Mouse (Mus musculus) urinary bladder, postnatal 10 days (tissue): ENCODE results near the gene Ankrd10.
"Not testable (repeated sequence)": the region's sequence is repeated elsewhere in the genome, so short reads cannot be mapped to it uniquely, and the experiment has no call there.

Source experiments
- DNase-seq: peaks from one replicate; pipeline ENCODE4 v3.0.0; 2022; ENCODE audit warnings: low spot score

Gene Ankrd10

DNA sequence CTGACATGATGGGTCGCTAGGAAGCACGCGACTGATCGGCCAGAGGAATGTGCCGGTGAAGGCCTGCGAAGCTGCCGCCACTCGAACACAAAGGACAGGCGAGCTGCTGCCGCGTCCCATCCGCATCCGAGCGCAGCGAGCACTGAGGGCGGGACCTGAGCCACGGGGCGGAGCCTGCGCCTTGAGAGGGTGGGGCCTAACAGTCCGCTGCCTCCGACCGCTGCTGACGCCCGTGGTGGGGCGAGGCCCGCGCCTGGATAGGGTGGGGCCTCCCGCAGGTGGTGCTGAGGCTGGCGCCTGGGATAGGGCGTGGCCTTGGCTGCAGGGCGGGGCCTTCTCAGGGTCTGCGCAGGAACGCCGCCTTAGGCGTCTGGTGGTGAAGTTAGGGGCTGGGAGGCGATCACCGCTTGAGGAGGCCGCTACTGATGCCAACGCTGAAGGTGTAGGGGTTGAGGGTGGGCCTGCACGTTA is at the start of gene Ankrd10:
Ankrd10 (minus strand) TSS at position 147 of the 471 bp plus-strand sequence.
- peak; percentile 88 for DNase-seq

DNA sequence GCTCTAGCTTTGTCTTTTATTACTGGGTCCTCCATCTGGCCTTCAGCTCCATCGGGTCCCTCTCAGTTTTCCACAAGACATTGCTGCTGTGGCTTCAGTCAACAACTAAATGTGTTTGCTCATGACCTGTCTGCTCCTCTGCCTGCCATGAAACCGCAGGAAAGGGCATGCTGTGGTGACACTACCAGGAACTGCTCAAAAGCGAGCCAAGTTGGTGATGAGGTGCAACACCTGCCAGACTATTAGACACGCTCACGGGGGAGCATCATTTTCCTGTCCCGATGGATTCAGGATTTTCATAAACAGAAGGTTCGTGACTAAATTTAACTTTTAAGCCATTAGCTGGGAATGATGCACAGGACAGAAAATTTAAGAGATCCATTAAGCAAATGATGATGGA is 49.0 kb upstream of the Ankrd10 start:
- no peak for DNase-seq

DNA sequence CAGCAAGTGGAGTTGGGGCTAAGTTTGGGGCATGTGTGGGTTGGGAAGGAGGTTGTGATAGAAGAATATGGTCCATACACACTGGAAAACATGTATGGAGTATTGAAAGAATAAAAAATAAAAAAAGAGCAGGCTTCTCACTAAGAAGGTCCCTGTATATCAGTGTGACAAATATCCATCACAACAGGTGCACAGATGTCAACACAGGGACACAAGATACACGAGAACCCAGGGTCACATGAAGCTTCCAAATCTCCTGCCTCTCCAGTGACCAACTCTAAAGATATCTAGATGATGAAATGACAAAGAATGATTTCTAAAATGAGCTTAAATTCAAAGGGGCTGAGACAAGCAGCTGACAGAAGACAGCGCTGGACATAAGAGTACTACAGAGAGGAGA is 32.8 kb upstream of the Ankrd10 start:
- no peak for DNase-seq

DNA sequence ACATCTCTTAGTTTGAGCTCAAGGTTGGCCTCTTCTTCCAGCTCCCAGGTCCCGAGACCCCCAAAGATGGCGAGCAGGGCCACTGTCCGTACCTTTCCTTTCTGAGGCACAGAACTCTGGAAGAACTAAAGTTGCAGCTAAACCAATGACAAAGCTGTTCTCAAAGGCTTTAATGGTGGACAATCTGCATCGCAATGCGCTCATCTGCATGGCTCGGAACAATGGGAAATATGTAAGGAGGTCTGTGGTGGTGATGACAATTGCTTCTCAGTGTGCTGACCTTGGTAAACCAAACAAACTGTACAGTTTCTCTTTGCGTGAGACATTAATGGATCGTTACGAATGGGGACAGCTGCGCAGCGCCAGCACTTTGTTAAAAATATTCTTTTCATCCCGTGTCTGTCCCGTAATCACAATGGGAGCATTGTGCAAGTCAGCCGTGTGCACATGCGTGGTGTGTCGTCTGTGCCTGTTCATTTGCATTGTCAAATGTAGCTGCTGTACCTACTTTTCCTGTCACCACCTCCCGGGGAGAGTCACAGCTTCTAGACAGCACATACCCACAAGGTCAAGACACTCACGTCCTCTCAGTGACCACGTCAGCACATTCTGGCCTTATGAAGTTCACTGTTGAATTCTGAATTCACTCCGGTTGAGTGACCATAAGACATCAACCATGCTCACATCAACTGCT is 30.6 kb upstream of the Ankrd10 start:
- DNase-seq, result not testable (repeated sequence)

DNA sequence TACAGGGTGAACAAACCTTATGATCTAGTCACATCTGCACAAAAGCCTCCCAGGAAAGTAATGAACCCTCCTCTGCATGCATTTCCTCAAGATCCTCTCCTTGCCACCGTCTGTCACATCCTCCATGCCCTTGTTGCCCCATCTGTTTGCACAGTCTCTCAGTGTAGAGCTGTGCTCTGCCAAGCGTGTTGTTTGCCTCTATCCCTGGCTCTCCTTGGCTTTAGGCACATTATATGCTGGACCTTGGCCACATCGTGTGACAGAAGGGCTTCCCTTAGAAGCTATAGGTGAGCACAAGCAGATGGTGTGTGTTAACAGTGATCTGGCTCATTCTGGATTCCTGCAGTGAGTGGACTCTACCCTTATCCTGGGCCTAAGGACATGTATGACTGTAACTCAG is 26.4 kb upstream of the Ankrd10 start:
- DNase-seq, result no peak

DNA sequence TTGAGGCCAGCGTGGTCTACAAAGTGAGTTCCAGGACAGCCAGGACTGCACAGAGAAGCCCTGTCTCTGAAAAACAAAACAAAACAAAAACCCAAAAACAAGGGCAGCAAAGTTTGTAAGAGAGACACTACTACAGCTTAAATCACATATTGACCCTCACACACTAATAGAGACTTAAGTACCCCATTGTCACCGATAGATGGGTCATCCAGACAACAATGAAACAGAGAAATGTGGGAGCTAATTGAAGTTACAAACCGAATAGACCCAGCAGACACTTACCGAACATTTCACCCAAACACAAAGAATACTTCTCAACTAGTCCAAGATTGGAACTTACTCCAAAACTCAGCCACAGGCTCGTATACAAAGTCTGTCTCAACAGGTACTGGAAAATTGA is 14.5 kb upstream of the Ankrd10 start:
- DNase-seq, result no peak

DNA sequence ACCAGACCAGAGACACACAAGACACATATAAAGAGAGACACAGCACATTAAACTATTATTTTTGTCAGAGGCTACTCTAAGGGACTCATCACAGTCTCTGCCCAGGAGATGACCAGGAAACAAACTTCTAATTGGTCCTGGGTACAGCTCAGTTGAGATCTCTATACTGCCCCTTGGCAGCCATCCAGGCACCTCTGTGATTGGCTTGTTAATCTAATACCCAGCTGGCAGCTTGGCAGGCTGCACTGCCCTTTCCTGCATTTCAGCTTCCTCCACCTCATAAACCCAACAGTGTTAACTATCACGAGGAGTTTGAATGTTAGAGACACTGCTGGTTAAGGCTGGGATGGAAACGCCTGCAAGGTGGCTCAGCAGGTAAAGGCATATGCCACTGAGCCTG is 7.6 kb upstream of the Ankrd10 start:
- DNase-seq, result no peak

DNA sequence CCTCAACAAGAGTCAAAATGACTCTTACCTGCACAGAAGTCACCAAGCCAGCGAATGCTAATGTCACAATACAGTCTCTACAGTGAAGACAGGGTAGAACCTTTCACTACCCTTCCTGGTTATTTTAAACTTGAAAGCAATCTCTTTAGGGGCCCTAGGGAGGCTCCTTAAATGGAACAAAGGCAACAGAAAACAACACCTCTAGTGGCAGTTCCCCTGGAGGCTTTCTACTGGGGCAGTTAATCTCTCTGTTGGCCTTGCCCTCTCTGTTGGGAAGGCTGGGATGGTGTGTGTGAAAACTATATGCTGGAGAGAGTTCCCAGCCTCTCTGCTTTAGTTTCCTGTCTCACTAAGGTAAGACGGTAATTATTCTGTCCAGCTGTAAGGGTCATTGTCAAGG is 5.0 kb upstream of the Ankrd10 start:
- no peak for DNase-seq

DNA sequence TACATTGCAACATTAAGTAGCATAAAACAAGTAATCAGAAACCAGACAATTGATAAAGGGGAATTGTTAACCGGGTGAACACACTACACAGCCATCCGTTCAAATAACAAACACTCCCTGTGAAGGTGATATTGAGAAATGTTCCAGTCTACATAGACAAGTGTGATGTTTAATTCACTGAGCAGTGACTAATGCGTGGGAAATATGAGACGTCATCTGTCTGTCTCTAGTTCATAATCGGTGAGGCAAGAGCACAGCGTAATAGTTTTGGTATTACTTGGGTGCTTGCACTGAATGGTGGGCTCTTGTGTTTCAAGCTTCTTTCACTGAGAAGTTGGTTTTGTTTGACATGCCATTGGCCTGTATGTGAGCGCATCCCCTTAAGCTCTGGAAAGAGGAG is 2.0 kb upstream of the Ankrd10 start:
- DNase-seq, result no peak

DNA sequence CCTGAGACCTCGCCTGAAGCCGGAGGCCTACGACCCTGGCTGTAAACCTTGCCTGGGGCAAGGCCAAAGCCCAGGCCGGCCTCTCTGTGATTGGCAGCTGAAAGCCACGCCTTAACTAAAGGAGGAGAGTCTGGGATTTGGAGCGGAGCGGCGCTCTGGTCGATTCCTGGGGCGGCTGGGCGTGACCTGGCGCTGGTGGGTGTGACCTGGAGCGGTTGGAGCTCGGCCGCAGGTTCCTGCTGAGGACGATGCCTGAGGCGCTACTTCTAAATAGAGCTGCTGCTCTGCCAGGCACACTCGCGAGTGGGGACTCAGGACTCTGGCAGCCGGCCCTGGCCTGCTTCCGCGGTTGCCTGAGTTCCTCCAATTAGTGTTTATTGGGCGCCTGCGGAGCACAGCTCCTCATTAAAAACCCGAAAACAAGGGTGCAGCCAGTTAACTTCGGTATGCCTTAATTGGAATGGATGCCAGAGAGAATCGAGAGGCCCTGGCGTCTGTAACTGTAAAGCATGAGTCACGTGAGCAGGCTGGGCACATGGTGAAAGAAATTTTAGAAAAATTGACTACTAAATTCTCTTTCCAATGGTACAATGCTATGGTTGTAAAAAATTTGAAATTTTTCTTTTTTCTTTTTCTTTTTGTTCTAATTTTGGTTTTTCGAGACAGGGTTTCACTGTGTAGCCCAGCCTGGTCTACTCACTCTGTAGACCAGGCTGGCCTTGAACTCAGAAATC is 934 bp upstream of the Ankrd10 start:
- peak; percentile 42 for DNase-seq

DNA sequence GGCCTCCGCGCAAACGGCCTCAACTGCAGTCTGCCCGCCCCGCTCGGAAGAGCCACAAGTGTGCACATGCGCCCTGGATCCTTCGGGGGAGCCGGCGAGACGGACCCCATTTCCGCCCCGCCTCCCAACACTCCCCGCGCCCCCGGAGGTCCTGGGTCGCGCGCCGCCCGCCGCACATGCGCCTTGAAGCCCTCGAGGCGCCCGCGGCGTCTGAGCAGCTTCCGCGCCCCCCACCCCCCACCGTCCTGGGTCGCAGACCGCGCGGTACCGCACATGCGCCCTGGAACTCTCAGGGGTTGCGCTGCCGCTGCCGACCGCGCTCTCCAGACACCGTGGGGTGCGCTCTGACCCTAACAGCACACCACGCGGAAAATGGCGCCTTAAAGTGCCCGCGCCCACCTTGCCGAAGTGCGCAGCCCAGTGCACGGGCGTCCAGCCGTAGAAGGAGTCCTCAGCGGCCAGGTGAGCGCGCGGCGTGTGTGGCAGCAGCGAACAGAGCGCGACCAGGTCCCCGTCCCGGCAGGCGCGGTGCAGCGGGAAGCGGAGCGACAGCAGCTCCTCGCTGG is 462 bp downstream of the Ankrd10 start:
- peak; percentile 50 for DNase-seq

DNA sequence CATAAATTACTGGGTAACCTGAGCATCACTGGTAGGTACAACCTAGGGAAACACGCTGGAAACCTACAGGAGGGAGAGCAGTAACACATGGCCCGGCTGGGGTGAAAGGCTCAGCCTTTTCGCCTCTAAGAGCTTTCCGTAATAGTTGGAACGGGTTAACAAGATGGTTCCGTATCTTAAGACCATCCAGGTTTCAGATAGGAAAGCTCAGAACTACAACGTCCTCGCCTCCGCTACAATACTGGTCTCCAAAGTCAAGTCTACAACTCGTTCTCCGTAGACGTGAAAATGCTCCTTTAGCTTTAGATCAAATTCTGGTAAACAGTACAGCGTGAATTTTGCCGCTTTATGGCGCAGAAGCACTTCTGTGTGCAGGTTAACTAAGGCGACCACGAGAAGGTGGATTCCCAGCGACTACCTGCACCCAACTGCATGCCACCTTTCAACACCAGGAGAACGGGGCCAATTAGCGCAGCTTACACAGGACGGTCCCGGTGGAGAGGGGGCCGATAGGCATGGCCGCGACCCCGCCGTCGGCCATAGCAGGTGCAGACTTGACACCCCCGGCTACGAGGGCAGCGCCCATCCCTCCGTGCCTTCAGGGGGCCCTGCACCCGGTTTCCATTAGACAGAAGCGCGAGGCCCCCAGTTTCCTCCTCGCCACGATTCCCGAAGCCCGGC is 1.1 kb downstream of the Ankrd10 start:
- DNase-seq, result no peak

DNA sequence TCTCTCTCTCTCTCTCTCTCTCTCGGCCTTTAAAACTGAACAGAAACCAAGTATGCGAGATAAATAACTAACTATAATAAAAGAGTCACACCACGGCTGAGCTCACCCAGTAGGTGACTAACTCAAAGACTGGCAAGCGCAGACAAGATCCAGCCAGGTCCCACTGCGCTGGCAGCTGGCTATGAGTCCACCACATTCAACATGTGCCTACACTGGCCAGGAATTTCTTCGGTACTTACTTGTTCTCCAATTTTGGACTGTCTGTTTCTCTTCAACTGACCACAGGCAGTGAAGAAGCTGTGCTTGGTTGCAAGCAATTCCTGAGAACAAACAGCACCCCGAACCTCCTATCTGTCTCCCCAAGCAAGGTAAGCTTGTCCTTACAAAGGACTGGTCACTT is 2.1 kb downstream of the Ankrd10 start:
- DNase-seq, result no peak

DNA sequence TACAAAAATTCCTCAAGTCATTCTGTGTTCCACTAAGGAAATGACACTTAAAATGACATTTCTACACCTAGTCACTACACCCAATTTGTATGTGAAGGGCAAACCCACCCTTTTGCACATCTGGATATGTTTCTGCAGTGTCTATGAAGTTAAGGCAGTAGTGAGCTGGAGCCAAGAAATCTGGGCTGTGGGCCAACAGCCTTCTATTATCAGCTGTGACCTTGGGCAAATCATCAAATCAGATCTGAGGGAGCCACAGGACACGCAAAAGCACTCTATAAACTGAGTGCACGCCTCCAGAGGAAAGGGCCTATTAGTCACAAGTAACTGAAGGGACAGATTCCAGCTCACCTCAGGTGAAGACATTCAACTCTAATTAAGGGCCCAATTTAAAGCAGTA is 3.2 kb downstream of the Ankrd10 start:
- no peak for DNase-seq

DNA sequence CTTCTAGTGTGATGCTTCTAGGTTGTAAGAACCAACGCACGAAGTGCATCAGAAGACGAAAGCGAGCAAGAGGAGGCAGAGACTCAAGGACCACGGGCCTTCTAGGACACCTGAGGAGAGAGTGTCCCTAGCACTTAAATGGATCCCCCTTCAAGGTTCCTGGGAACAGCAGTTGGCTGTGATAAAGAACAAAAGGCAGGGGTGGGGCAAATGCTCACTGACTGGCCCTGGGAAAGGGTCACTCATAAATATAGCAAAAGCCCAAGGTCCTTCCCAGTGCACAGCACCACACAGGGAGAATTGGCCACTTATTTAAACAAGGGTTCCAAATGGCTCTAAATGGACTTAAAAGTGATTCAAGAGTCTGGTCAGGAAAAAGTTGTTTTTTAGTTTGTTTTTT is 6.4 kb downstream of the Ankrd10 start:
- no peak for DNase-seq

DNA sequence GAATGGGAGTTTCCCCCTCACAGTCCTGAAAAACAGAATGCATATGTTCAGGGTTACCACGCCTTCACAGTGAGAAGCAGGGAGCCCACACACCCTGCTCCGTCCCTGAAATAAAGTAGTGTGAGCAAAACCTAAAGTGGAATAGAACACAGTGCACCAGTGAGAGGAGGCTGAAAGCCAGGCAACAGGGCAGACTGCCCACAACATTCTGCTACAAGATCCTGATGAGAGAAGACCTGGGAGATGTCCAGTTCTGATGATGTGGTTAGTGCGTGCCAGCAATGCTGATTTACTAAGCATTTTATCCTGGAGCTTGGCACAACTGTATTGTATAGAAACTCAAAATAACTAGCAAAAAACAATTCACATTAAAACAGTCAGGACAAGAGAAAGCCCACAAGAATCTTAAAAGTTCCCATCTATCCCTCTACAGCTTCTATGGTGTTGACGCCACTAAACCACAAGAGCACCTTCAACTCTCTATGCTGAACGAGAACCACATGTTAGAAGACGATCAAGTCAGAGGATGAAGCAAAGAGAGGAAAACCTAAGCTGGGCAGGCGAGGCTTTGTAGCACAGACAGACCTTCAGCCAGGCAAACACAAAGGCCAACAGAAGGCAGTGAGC is 6.9 kb downstream of the Ankrd10 start:
- no peak for DNase-seq

DNA sequence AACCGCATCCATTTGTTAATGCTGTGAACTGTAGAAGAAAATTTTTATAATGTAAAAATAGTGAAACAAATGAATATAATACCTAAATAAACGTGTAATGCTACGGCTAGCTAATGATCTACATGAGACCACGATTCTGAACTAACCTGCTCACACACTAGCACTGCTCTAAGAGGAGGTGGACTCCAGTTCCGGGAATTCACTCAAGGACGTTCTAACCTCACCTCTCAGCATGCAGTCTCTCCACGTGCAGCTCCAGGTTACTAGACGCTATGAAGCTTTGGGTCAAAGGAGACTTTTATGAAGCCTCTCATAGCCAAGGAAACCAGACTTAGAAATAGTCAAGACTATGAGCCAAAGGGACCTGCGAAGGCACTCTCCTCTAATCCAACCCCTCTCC is 7.8 kb downstream of the Ankrd10 start:
- DNase-seq, result no peak

DNA sequence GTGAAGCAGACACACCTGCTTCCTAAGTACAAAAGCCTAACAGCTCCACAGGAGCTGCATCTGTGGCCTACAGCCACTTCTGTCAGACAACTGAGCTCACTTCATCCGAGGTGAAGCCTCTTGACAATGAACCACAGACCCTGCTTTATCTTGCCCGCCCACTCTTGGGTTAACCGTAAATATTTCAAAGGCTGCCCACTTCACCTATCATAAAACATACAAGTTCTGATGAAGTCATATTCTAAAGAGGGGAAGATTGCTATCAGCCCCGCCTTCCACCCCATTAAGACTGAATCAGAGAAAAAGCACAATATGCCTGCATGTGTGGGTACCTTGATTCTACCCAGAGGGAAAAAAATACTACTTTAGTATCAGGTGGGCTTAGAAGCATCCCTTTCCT is 10.5 kb downstream of the Ankrd10 start:
- no peak for DNase-seq

DNA sequence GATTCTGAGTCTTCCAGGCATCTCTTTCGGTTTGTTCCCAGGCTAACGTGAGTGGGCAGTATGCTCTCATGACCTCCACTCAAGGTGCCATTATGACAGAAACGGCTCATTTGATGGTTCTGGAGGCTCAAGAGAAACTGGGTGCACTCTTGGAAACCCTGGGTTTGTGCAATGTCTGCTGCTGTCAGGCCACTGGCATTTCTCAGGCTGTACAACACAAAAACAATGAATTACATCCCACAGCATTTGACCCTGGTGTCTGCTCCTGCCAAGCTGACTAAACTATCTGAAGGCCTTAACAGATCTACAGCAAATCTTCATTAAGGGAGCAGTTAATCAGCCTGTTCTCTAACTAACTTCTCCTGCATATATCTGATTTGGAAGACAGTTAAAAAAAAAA is 16.5 kb downstream of the Ankrd10 start:
- no peak for DNase-seq

DNA sequence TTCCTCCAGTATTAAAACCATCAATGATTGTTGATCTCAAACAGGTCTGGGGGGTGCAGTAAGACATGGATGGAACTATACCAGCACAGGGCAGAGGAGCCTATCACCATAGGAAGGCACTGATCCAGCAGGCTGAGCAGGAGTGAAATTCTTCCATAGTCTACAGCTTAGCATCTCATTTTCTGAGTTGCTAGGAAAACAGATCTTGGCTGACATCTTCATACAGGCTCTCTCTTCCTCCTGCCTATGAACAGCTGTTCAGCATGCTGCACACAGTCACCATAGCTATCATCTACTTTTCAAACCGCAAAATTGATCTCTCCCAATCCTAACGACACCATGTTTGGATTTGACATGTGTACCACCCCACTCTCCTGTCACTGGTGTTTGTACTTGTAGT is 17.5 kb downstream of the Ankrd10 start:
- DNase-seq, result no peak

DNA sequence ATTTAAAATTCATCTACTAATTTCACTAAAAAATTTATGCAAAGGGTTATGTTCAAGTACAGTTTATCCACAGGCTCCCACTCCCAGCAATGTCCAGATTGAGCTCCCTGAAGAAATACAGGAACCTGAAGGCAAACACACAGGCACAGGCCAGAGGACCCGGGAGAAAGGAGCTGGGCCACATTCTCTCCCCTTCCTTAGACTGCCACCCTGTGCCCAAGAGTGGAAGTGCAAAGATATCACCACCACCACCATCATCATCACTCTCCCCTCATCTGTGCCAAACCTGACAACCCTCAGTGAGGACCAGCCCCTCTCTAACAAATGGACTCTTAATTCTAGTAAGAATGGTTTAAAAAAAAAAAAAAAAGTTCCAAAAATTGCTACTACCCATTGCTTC is 19.3 kb downstream of the Ankrd10 start:
- no peak for DNase-seq

DNA sequence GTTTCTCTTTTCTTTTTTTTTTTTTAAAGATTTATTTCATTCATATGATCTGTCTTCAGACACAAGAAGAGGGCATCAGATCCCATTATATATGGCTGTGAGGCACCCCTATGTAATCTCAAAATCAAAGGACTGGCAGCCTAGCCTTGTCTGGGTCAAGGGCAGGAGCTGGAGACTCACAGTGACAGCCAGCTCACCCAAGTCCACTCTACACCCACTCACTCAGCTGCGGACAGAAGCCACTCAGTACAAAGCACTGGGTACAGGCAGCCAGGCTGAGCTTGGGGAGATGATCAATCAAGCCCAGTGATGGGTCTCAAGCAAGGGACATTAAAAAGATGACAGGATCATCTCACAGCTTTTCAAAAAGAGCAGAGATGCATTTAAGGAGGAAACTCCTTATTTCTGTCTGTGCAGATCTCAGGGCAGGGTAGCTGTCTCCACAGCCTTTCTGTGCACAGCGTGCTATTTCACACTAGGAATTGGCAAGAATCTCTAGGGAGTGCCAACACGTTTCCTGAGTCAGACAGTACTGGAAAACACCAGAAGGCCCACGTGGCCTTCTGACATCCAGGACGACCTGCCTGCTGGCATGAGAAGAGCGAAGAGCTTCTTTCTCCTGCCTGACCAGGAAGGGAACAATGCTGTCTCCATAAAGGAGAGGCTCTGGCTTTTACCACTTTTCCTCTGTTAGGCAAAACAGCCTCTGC is 21.3 kb downstream of the Ankrd10 start:
- no peak for DNase-seq
